Mouse (Mus musculus) CD8-positive naive resting alpha-beta T cell, adult 2 months (primary cell): Measurements from ENCODE around the gene Cxcl9.

Experiments used
- DNase-seq, 2 experiments: peaks; one replicate each; pipeline ENCODE4 v3.0.0; 2022; ENCODE audit warnings: low read depth in 2 of 2, low spot score in 2 of 2

Cxcl9 gene

GRCm38 (mm10) chr5:92282571-92282970 lies 45.3 kb downstream of the Cxcl9 start:
- DNase-seq = no peak

DNA sequence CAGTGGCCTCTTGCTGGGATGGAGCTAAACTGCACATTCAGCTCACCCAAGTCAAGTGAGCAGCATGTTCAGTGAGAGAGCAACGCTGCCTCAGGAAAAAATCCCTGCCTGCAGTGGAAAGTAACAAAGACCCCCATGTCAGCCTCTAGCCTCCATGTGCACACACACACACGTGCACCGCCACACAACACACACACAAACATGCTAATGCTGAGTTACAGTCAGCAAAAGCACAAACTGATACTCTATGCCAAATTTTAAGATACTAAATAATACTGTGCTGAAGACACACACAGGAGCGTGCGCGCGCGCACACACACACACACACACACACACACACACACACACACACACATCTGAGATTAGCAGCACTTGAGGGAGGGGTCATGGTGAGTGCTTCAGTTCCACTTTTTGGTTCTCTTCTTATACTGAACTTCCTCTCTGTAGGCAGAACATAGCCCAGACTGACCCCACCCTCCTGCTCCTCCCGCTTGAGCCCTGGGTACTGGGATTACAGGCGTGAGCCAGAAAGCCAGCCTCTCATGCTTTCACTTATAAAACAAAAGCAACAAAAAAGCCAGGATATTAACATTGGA lies 48.8 kb downstream of the Cxcl9 start:
- DNase-seq = no peak

GRCm38 (mm10) chr5:92277437-92278394 lies 50.2 kb downstream of the Cxcl9 start, which contains the start of gene Naaa:
Naaa (minus strand) TSS chr5:92278170.
- peak; percentile 68 to 72 for DNase-seq
